8 mouse cellular contexts compared by ENCODE assay signal in the genomic region with DNA sequence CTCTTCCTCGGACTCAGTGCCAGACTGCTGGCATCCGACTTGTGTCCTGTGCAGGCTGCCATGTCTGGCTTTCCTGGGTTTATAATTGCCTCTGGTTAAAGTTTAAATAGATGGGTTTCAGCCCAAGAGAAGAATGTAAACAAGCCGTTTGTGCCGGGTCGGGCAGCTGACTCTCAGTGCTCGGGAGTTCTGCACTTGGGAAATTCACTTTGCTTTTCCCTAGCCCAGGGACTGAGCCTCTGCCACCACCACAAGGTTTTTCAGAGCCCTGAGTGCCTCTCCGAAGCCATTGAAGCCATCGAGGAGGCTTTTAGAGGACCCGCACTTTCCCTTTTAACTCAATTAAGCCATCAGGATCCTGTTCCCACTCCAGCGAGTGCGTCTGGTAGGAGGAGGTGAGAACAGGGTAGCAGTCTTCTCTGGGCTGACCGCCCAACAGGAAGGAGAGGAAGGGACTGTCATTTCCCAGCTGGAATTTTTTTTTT.
DNase-seq lines count a peak whose midpoint lies in the region; ATAC-seq and TF ChIP-seq lines count a peak whose summit lies in the region.

No protein-coding gene starts in this region.

- peak overlapping the region; percentile 11; the same call in 1 of the 2 replicates for H3K4me3 ChIP-seq in testis, adult 2 months (ENCODE audit: control insufficient read depth, low read depth, low read length)
- peak overlapping the region; percentile 35 for H3K4me3 ChIP-seq in kidney, embryonic 16.5 days (ENCODE audit: low read length)

- H3K27me3 ChIP-seq in testis, adult 2 months (ENCODE audit: control insufficient read depth, insufficient read depth, low read length) = no peaks in the 10 kb centered on the region
- no peaks in the 10 kb centered on the region for H3K27me3 ChIP-seq in kidney, embryonic 16.5 days (ENCODE audit: insufficient read depth, low read length)

- 4% methylated on average over 12 of the region's 12 CpGs for WGBS in kidney, embryonic 16.5 days

- no peak for TF ChIP-seq POLR2A in testis, adult 2 months (IDR thresholded peaks at IDR 0.05; ENCODE audit: control insufficient read depth, low read depth, low read length)

- peak; percentile 78 for ATAC-seq in kidney, embryonic 16.5 days (ENCODE audit: low FRiP score, low TSS enrichment)

- no peak for DNase-seq in testis, postnatal 14 days (ENCODE audit: low spot score)
- DNase-seq in heart, adult 9 months (ENCODE audit: low spot score in 2 of 2) = peak; percentile 72 to 79
- peak; percentile 67 for DNase-seq in lung, postnatal 10 days
- DNase-seq in layer of hippocampus, adult 18-20 months (ENCODE audit: low spot score in 2 of 2) = no peak
- DNase-seq in layer of hippocampus, adult 8-10 months (ENCODE audit: low spot score in 2 of 2) = no peak
- DNase-seq in layer of hippocampus, adult 9-11 months = no peak

- no peak for TF ChIP-seq CTCF in testis, adult 2 months (IDR thresholded peaks at IDR 0.05; ENCODE audit: control insufficient read depth, insufficient read depth, insufficient replicate concordance, low read depth, low read length)

- peak overlapping the region; percentile 11; the same call in 1 of the 2 replicates for H3K27ac ChIP-seq in testis, adult 2 months (ENCODE audit: control insufficient read depth, insufficient read depth, low read depth, low read length)
- peak overlapping the region; percentile 86 for H3K27ac ChIP-seq in kidney, embryonic 16.5 days (ENCODE audit: low read length)

- H3K9me3 ChIP-seq in kidney, embryonic 16.5 days (ENCODE audit: low read length) = no peaks in the 10 kb centered on the region

- peak overlapping the region; percentile 64 for H3K4me2 ChIP-seq in kidney, embryonic 16.5 days (replicated peaks; ENCODE audit: low read depth, low read length)

- peaks cover 15% of the 10 kb centered on the region for H3K4me1 ChIP-seq in testis, adult 2 months (ENCODE audit: control insufficient read depth, insufficient read depth, low read length)
- H3K4me1 ChIP-seq in kidney, embryonic 16.5 days (ENCODE audit: insufficient read depth, low read length) = peaks cover 6% of the 10 kb centered on the region; the same call in 1 of the 2 replicates

- H3K9ac ChIP-seq in kidney, embryonic 16.5 days (replicated peaks; ENCODE audit: low read length) = 0 out of 2 replicates have a peak overlapping the region, but pooled peaks have one; percentile 5

- no peaks in the 10 kb centered on the region for H3K36me3 ChIP-seq in testis, adult 2 months (ENCODE audit: control insufficient read depth, insufficient read depth, low read length)
- no peaks in the 10 kb centered on the region for H3K36me3 ChIP-seq in kidney, embryonic 16.5 days (ENCODE audit: insufficient read depth, low read length)

Comparison
In these comparisons a context has a peak if more than half of its experiments do, and no peak if none do; other contexts are left out.
1. DNase-seq: peak in heart, adult 9 months (2 of 2) and lung, postnatal 10 days (single experiment); none in testis, postnatal 14 days (single experiment), layer of hippocampus, adult 18-20 months (0 of 2), layer of hippocampus, adult 8-10 months (0 of 2) and layer of hippocampus, adult 9-11 months (single experiment).